Mouse (Mus musculus) heart, postnatal 0 days (tissue): ENCODE measurements around the gene Tmub2. TPM values are rescaled to one million over a fixed set of nuclear protein-coding genes. Genes with fewer than 3 reads are reported as not detected.

Experiments used
- ATAC-seq: fragments of 200-750 bp; cut with Nextera tagmentation; 2 replicates; pipeline ENCODE4 v1.8.0; 2017; ENCODE audit warnings: low read depth, moderate number of reproducible peaks, moderate library complexity; ENCODE audit not compliant: insufficient read depth
- DNase-seq: peaks from one replicate; pipeline ENCODE4 v3.0.0-alpha.2; 2016; ENCODE audit warnings: low spot score
- H3K27ac ChIP-seq: fragments of 300-500 bp; sonication (generic); 2 replicates; pipeline ENCODE4 v1.5.1; 2014; ENCODE audit warnings: low read depth, mild to moderate bottlenecking
- H3K27me3 ChIP-seq: fragments of 300-500 bp; sonication (generic); 2 replicates; pipeline ENCODE4 v1.6.1; 2014; ENCODE audit warnings: low read length, mixed read lengths; ENCODE audit not compliant: control insufficient read depth, insufficient read depth
- H3K36me3 ChIP-seq: fragments of 300-500 bp; sonication (generic); replicated peaks from 2 replicates; pipeline ENCODE4 v1.6.1; 2014; ENCODE audit warnings: low read length, mixed read lengths; ENCODE audit not compliant: control insufficient read depth, insufficient read depth
- H3K4me1 ChIP-seq: fragments of 300-500 bp; sonication (generic); 2 replicates; pipeline ENCODE4 v1.6.1; 2014; ENCODE audit warnings: antibody characterized with exemption; ENCODE audit not compliant: control insufficient read depth, insufficient read depth
- H3K4me2 ChIP-seq: fragments of 300-500 bp; sonication (generic); 2 replicates; pipeline ENCODE4 v1.6.1; 2014; ENCODE audit warnings: low read depth, mild to moderate bottlenecking, low read length, moderate library complexity
- H3K4me3 ChIP-seq: fragments of 300-500 bp; sonication (generic); 2 replicates; pipeline ENCODE4 v1.5.1; 2014; ENCODE audit warnings: low read depth, low read length
- H3K9ac ChIP-seq: fragments of 300-500 bp; sonication (generic); replicated peaks from 2 replicates; pipeline ENCODE4 v1.6.1; 2014; ENCODE audit warnings: low read depth, low read length, mixed read lengths
- H3K9me3 ChIP-seq: fragments of 300-500 bp; sonication (generic); replicated peaks from 2 replicates; pipeline ENCODE4 v1.6.1; 2016; ENCODE audit warnings: low read length; ENCODE audit not compliant: control insufficient read depth
- CTCF ChIP-seq: IDR thresholded peaks from 2 replicates; pipeline ENCODE4 v1.5.1; 2016; ENCODE audit warnings: antibody characterized with exemption, control low read depth, low read depth
- EP300 ChIP-seq: IDR thresholded peaks from 2 replicates; pipeline ENCODE4 v1.6.1; 2016; ENCODE audit warnings: antibody characterized with exemption, low read depth
- WGBS: fragments of 180-500 bp; shearing (Covaris S2); extraction: QIAGEN DNeasy Blood & Tissue Kit; methylation state at CpG from one replicate; pipeline ENCODE4 v1.1.7; 2014; 5-methylcytosine and 5-hydroxymethylcytosine counted together
- polyA plus RNA-seq: library from polyadenylated mRNA; unstranded; fragments of >200 nt; fragmentation: Nextera tagmentation; extraction: Ambion mirVana; gene quantifications from 2 replicates; pipeline ENCODE4 v1.2.1, GENCODE M21; 2015
- total RNA-seq: library from RNA; depleted of rRNA; stranded (reverse); fragments of >200 nt; gene quantifications from 2 replicates; pipeline ENCODE4 v1.2.3, GENCODE M21; 2014; ENCODE audit warnings: low replicate concordance; rRNA removed

Gene Tmub2
- total and polyA plus RNA-seq, 2 experiments from 2014 or later: 29.8 to 57.4 TPM

GRCm38 (mm10) chr11:102338561-102338960, 53.8 kb downstream of the Tmub2 start:
- peak; percentile 52; the same call in 1 of the 2 replicates for TF ChIP-seq EP300
- TF ChIP-seq CTCF: no peak
- Histone ChIP-seq H3K4me3 (no peak overlapping the region), H3K9ac (no peak overlapping the region), H3K4me1 (peaks cover 22% of the 10 kb centered on the region), H3K4me2 (no peak overlapping the region), H3K36me3 (no peaks in the 10 kb centered on the region), H3K27me3 (no peaks in the 10 kb centered on the region), H3K9me3 (no peaks in the 10 kb centered on the region), H3K27ac (no peak overlapping the region; the same call in 1 of the 2 replicates)
- DNase-seq (peak; percentile 92), ATAC-seq (peak; percentile 89)
- 8% methylated on average over 3 of the region's 3 CpGs for WGBS

Other genes with a start within 250 kb of the Tmub2 start
- gene Cd300lg, start 243.4 kb upstream of the Tmub2 start, total RNA-seq: 23.0 and 79.5 TPM in 2 replicates
- gene Cd300lg, start 243.4 kb upstream of the Tmub2 start, polyA plus RNA-seq: 22.9 and 24.0 TPM in 2 replicates
- gene Mpp2, start 196.4 kb upstream of the Tmub2 start, total RNA-seq: 6.0 and 12.1 TPM in 2 replicates
- gene Mpp2, start 196.4 kb upstream of the Tmub2 start, polyA plus RNA-seq: 2.1 and 2.3 TPM in 2 replicates
- not detected in 2 replicates for gene Ppy, start 183.6 kb upstream of the Tmub2 start, total RNA-seq
- not detected in 2 replicates for gene Ppy, start 183.6 kb upstream of the Tmub2 start, polyA plus RNA-seq
- gene Pyy, start 177.1 kb upstream of the Tmub2 start, total RNA-seq: not detected in 2 replicates
- gene Pyy, start 177.1 kb upstream of the Tmub2 start, polyA plus RNA-seq: not detected in 2 replicates
- not detected in 2 replicates for gene Nags, start 139.4 kb upstream of the Tmub2 start, total RNA-seq
- not detected in 2 replicates for gene Nags, start 139.4 kb upstream of the Tmub2 start, polyA plus RNA-seq
- 28.7 and 45.8 TPM in 2 replicates for gene Tmem101, start 128.5 kb upstream of the Tmub2 start, total RNA-seq
- 21.9 and 23.4 TPM in 2 replicates for gene Tmem101, start 128.5 kb upstream of the Tmub2 start, polyA plus RNA-seq
- 36.0 and 41.4 TPM in 2 replicates for gene Lsm12, start 99.6 kb upstream of the Tmub2 start, total RNA-seq
- gene Lsm12, start 99.6 kb upstream of the Tmub2 start, polyA plus RNA-seq: 90.1 and 92.7 TPM in 2 replicates
- gene G6pc3, start 95.3 kb upstream of the Tmub2 start, total RNA-seq: 47.9 and 55.5 TPM in 2 replicates
- 18.7 and 20.0 TPM in 2 replicates for gene G6pc3, start 95.3 kb upstream of the Tmub2 start, polyA plus RNA-seq
- 194 and 287 TPM in 2 replicates for gene Hdac5, start 54.8 kb upstream of the Tmub2 start, total RNA-seq
- gene Hdac5, start 54.8 kb upstream of the Tmub2 start, polyA plus RNA-seq: 51.4 and 67.2 TPM in 2 replicates
- gene BC030867, start 36.0 kb upstream of the Tmub2 start, total RNA-seq: 3.9 and 5.6 TPM in 2 replicates
- 2.2 and 2.9 TPM in 2 replicates for gene BC030867, start 36.0 kb upstream of the Tmub2 start, polyA plus RNA-seq
- gene Asb16, start 16.2 kb upstream of the Tmub2 start, total RNA-seq: 0.99 and 1.2 TPM in 2 replicates
- gene Asb16, start 16.2 kb upstream of the Tmub2 start, polyA plus RNA-seq: 0.07 TPM in 2 replicates
- gene Atxn7l3, start 11.7 kb downstream of the Tmub2 start, total RNA-seq: 32.5 and 36.2 TPM in 2 replicates
- gene Atxn7l3, start 11.7 kb downstream of the Tmub2 start, polyA plus RNA-seq: 5.2 and 5.4 TPM in 2 replicates
- 30.8 and 34.5 TPM in 2 replicates for gene Ubtf, start 34.8 kb downstream of the Tmub2 start, total RNA-seq
- gene Ubtf, start 34.8 kb downstream of the Tmub2 start, polyA plus RNA-seq: 36.5 and 42.5 TPM in 2 replicates
- 1.9 and 7.5 TPM in 2 replicates for gene Slc4a1, start 81.3 kb downstream of the Tmub2 start, total RNA-seq
- gene Slc4a1, start 81.3 kb downstream of the Tmub2 start, polyA plus RNA-seq: 1.3 and 3.1 TPM in 2 replicates
- 12.5 TPM in 1 of 2 replicates, not detected in the other for gene Rundc3a, start 108.5 kb downstream of the Tmub2 start, total RNA-seq
- gene Rundc3a, start 108.5 kb downstream of the Tmub2 start, polyA plus RNA-seq: 0.74 and 0.92 TPM in 2 replicates
- 281 and 322 TPM in 2 replicates for gene Slc25a39, start 123.0 kb downstream of the Tmub2 start, total RNA-seq
- 267 and 269 TPM in 2 replicates for gene Slc25a39, start 123.0 kb downstream of the Tmub2 start, polyA plus RNA-seq
- 134 and 162 TPM in 2 replicates for gene Grn, start 145.4 kb downstream of the Tmub2 start, total RNA-seq
- 174 and 176 TPM in 2 replicates for gene Grn, start 145.4 kb downstream of the Tmub2 start, polyA plus RNA-seq
- 40.8 and 58.6 TPM in 2 replicates for gene Fam171a2, start 162.8 kb downstream of the Tmub2 start, total RNA-seq
- 1.7 and 1.8 TPM in 2 replicates for gene Fam171a2, start 162.8 kb downstream of the Tmub2 start, polyA plus RNA-seq
- gene Itga2b, start 185.2 kb downstream of the Tmub2 start, total RNA-seq: 4.3 and 4.8 TPM in 2 replicates
- 5.4 and 5.6 TPM in 2 replicates for gene Itga2b, start 185.2 kb downstream of the Tmub2 start, polyA plus RNA-seq